Mouse (Mus musculus) layer of hippocampus, adult 18-20 months (tissue): Measurements from ENCODE around the gene Fam83f. TPM values are rescaled to one million over a fixed set of nuclear protein-coding genes. Genes with fewer than 3 reads are reported as not detected.

Experiments used
- DNase-seq, 2 experiments: peaks; one replicate each; pipeline ENCODE4 v3.0.0; 2022; ENCODE audit warnings: low spot score in 2 of 2
- total RNA-seq, 2 experiments: library from RNA; stranded (reverse); gene quantifications; 2 replicates each; pipeline ENCODE4 v1.2.3; 2021

Gene Fam83f
- total RNA-seq, 2 experiments from 2014 or later = 0.10 TPM; not detected in 1

GRCm38 (mm10) chr15:80664444-80664843 lies 7.2 kb upstream of the Fam83f start:
- DNase-seq = no peak

DNA sequence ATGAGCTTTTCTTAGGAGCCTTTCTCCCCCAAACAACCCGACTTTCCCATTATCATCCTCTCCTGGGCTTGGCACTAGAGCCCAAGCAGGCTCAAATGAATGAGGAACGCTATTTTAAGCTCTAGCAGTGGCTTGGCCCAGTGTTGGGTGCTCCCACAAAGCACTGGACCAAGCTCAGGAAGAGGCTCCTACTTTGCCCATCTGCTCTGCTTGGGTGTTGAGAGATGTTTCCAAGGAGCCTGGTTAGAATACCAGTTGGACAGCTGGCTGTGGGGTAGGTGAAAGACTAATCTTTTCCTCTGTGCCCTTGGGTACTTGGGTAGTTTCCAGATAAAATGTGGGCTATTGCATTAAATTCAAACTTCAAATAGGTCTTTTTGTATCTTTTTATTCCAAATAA lies 1.2 kb downstream of the Fam83f start:
- DNase-seq = no peak

GRCm38 (mm10) chr15:80673337-80674095 lies 1.9 kb downstream of the Fam83f start:
- DNase-seq = no peak

GRCm38 (mm10) chr15:80674700-80675099 lies 3.1 kb downstream of the Fam83f start:
- DNase-seq = no peak

GRCm38 (mm10) chr15:80679515-80680215 lies 8.0 kb downstream of the Fam83f start:
- peak; percentile 25 to 69 for DNase-seq

- no peak for DNase-seq
Measured at GRCm38 (mm10) chr15:80680347-80681030, 8.8 kb downstream of the Fam83f start.

GRCm38 (mm10) chr15:80681466-80681881 lies 9.8 kb downstream of the Fam83f start:
- DNase-seq = no peak

- no peak for DNase-seq
Measured at GRCm38 (mm10) chr15:80682343-80682742, 10.7 kb downstream of the Fam83f start.

- no peak for DNase-seq
Measured at GRCm38 (mm10) chr15:80683151-80683550, 11.5 kb downstream of the Fam83f start.

DNA sequence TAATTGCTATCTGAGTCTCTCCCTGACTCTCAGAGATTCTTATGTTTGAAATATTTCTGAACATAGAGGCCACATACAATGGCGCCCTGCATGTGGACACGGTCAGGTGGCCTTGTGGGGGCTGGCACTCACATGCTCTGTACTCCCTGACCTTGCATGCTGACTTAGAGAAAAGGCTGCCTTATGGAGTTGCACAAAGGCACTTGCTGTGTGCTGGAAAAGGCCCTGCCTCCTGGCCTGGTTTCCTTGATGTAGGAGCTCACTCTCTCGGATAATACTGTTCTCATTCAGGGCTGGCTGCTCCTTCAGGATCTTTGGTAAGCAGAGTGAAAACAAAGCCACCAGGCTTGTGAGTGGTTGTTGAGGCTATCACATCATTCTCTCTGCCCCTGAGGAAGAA lies 12.3 kb downstream of the Fam83f start:
- no peak for DNase-seq

DNA sequence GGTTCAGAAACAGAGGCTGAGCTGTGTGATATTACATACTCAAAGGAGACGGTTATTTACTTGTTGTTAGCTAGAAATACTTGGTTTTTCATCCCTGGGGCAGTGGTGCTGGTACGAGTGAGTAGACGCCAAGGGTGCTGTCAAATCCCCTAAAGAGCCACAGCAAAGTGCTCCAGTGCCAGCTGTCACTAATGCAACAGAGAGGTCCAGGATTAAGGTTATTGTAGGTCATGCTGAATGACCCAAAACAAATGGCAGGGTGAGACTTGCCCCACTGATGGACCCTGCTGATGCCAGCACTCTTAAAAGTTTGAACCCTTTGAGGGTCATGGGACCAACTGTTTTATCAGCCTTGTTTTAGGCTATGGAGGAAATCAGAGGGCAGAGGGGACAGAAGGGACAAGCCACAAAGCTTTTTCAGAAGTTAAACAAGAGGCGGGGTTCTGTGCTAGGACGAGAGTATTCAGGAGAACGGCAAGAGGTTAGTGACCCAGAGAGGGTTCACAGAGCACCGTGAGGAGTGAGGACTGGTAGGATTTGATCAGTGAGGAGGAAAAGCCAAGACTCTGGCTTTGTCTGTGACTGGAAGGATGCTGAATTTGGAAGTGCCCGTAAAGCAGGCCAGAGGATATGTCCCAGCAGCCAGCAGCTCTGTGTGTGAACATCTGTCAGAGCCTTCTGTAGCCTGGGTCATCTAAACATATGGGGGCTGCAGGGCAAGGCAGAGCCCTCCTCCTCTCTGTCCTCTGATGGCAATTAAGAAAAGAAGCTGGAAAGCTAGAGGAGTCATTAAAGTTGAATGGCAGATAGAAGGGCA lies 13.3 kb downstream of the Fam83f start:
- DNase-seq = no peak

- no peak for DNase-seq
Measured at GRCm38 (mm10) chr15:80685603-80685895, 13.9 kb downstream of the Fam83f start.

DNA sequence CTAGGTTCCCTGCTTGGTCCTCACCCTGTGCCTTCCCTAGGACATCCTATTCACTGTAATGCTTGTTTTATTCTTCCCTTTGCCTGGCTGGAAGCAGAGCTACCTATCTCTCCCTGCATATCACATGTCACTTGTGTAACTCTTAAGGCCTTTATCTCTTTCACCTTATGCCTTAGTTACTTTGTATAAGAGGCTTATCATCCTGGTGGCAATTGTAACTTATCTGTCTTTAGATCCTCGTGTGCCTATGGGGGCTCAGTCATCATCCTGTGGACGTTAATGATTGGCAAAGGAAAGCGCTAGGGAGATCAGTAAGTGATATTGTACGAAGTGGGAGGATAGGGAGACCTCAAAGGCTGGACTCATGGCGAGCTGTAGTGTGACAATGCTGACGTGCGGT lies 16.9 kb downstream of the Fam83f start:
- no peak for DNase-seq

- no peak for DNase-seq
Measured at GRCm38 (mm10) chr15:80693492-80693891, 21.8 kb downstream of the Fam83f start.

DNA sequence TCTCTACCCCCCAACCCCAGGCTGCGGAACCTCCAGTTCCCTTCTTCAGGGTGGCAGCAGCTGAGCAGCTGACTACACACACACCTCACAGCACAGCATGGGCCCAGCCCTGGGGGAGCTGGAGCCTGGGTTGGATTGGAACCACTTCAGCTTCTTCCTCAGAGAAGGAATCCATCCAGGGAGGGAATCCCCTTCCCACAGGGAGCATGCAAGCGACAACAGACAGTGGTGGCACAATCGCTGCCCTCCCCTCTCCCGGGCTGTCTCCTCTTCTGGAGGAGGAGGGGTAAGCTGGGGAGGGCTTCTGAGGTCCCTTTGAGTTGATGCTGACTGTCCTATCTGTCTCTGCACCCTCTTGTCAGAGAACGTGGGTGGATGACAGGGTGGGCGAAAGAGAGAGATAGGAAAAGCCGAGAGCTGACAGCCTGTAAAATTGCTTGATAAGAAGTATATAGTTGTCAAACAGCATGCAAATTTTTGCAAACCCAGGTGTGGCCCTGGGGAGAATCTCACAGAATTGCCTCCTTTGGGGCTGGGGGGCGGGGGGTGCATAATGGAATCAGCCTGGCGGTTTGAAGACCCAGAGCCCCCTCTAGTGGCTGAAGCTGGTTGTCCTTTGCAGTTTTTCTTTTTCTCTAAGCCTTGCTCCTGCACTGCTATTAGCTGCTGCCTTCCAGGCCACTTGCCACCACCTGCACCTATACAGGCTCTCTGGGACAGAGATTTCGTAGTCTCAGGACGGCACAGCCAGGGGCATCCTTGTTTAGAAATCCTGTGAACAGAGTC lies 22.7 kb downstream of the Fam83f start:
- DNase-seq = peak; percentile 63 to 89

GRCm38 (mm10) chr15:80697564-80697963 lies 25.9 kb downstream of the Fam83f start:
- DNase-seq = no peak

GRCm38 (mm10) chr15:80701481-80702257 lies 30.0 kb downstream of the Fam83f start:
- DNase-seq = no peak

GRCm38 (mm10) chr15:80702910-80703309 lies 31.3 kb downstream of the Fam83f start:
- peak in 1 of 2 experiments; percentile 57 for DNase-seq

GRCm38 (mm10) chr15:80703495-80703894 lies 31.8 kb downstream of the Fam83f start:
- no peak for DNase-seq

GRCm38 (mm10) chr15:80704267-80704666 lies 32.6 kb downstream of the Fam83f start:
- peak; percentile 58 to 85 for DNase-seq
